Mouse (Mus musculus): ENCODE results near the gene 1700015F17Rik. TPM values are rescaled to one million over a fixed set of nuclear protein-coding genes. Genes with fewer than 3 reads are reported as not detected.
A peak's percentile ranks its signal among the peaks of the same experiment; 100 is the strongest.

1700015F17Rik gene
- polyA plus RNA-seq (2015; fragmentation: Nextera tagmentation; extraction: Ambion mirVana), result not detected in 2 replicates

- Histone ChIP-seq H3K4me2 (ENCODE audit: low read depth, low read length) (no peak within 1 kb of the TSS), H3K9me3 (ENCODE audit: control insufficient read depth, low read length) (no peaks in the 10 kb centered on the region), H3K9ac (ENCODE audit: low read length) (no peak within 1 kb of the TSS), H3K4me1 (replicated peaks; ENCODE audit: control insufficient read depth, insufficient read depth, low read length) (no peaks in the 10 kb centered on the region), H3K36me3 (ENCODE audit: control insufficient read depth, insufficient read depth, low read length) (no peaks in the 10 kb centered on the region), H3K27me3 (ENCODE audit: control insufficient read depth, insufficient read depth, low read depth, low read length) (no peaks in the 10 kb centered on the region), H3K27ac (ENCODE audit: low read length) (no peak within 1 kb of the TSS), H3K4me3 (ENCODE audit: low read length) (no peak within 1 kb of the TSS)
- no peak for ATAC-seq (ENCODE audit: low read depth)
- 86% methylated on average over 6 of the region's 6 CpGs for WGBS
Observed at GRCm38 (mm10) chr5:5479043-5479442, at the start of gene 1700015F17Rik. Gene 1700015F17Rik, minus strand, starts transcription at chr5:5479143.

- H3K4me1 ChIP-seq (replicated peaks; ENCODE audit: control insufficient read depth, insufficient read depth, low read length), result no peaks in the 10 kb centered on the region
- H3K9me3 ChIP-seq (ENCODE audit: control insufficient read depth, low read length), result no peaks in the 10 kb centered on the region
- 73% methylated on average over 5 of the region's 5 CpGs for WGBS
- H3K4me3 ChIP-seq (ENCODE audit: low read length), result no peak overlapping the region
- ATAC-seq (ENCODE audit: low read depth), result no peak
- no peak overlapping the region for H3K9ac ChIP-seq (ENCODE audit: low read length)
- no peak overlapping the region for H3K27ac ChIP-seq (ENCODE audit: low read length)
- no peaks in the 10 kb centered on the region for H3K27me3 ChIP-seq (ENCODE audit: control insufficient read depth, insufficient read depth, low read depth, low read length)
- no peaks in the 10 kb centered on the region; the same call in none of the 2 replicates for H3K36me3 ChIP-seq (ENCODE audit: control insufficient read depth, insufficient read depth, low read length)
- H3K4me2 ChIP-seq (ENCODE audit: low read depth, low read length), result no peak overlapping the region
Observed at GRCm38 (mm10) chr5:5515411-5515810, 36.5 kb upstream of the 1700015F17Rik start.

GRCm38 (mm10) chr5:5514196-5515076 is 35.5 kb upstream of the 1700015F17Rik start, which contains the start of gene Cldn12:
Gene Cldn12, minus strand, starts transcription at chr5:5514958.
- Histone ChIP-seq H3K4me3 (ENCODE audit: low read length) (peak within 1 kb of the TSS; percentile 86), H3K4me2 (ENCODE audit: low read depth, low read length) (peak within 1 kb of the TSS; percentile 84), H3K9me3 (ENCODE audit: control insufficient read depth, low read length) (no peaks in the 10 kb centered on the region), H3K27ac (ENCODE audit: low read length) (peak within 1 kb of the TSS; percentile 91), H3K9ac (ENCODE audit: low read length) (peak within 1 kb of the TSS; percentile 82), H3K27me3 (ENCODE audit: control insufficient read depth, insufficient read depth, low read depth, low read length) (no peaks in the 10 kb centered on the region), H3K36me3 (ENCODE audit: control insufficient read depth, insufficient read depth, low read length) (no peaks in the 10 kb centered on the region; the same call in none of the 2 replicates), H3K4me1 (replicated peaks; ENCODE audit: control insufficient read depth, insufficient read depth, low read length) (no peaks in the 10 kb centered on the region)
- under 1% methylated on average over 75 of the region's 79 CpGs for WGBS
- ATAC-seq (ENCODE audit: low read depth), result peak; percentile 97

- WGBS, result 79% methylated on average over 3 of the region's 3 CpGs
- H3K4me2 ChIP-seq (ENCODE audit: low read depth, low read length), result no peak overlapping the region
- no peaks in the 10 kb centered on the region for H3K27me3 ChIP-seq (ENCODE audit: control insufficient read depth, insufficient read depth, low read depth, low read length)
- H3K4me3 ChIP-seq (ENCODE audit: low read length), result no peak overlapping the region
- no peak overlapping the region for H3K9ac ChIP-seq (ENCODE audit: low read length)
- ATAC-seq (ENCODE audit: low read depth), result no peak
- H3K9me3 ChIP-seq (ENCODE audit: control insufficient read depth, low read length), result no peaks in the 10 kb centered on the region
- no peaks in the 10 kb centered on the region; the same call in none of the 2 replicates for H3K36me3 ChIP-seq (ENCODE audit: control insufficient read depth, insufficient read depth, low read length)
- H3K4me1 ChIP-seq (replicated peaks; ENCODE audit: control insufficient read depth, insufficient read depth, low read length), result no peaks in the 10 kb centered on the region
- H3K27ac ChIP-seq (ENCODE audit: low read length), result no peak overlapping the region
Observed at GRCm38 (mm10) chr5:5511401-5511800, 32.5 kb upstream of the 1700015F17Rik start.

- Histone ChIP-seq H3K4me2 (ENCODE audit: low read depth, low read length) (no peak overlapping the region), H3K4me1 (replicated peaks; ENCODE audit: control insufficient read depth, insufficient read depth, low read length) (no peaks in the 10 kb centered on the region), H3K27me3 (ENCODE audit: control insufficient read depth, insufficient read depth, low read depth, low read length) (no peaks in the 10 kb centered on the region), H3K9ac (ENCODE audit: low read length) (no peak overlapping the region), H3K4me3 (ENCODE audit: low read length) (no peak overlapping the region), H3K36me3 (ENCODE audit: control insufficient read depth, insufficient read depth, low read length) (no peaks in the 10 kb centered on the region; the same call in none of the 2 replicates), H3K9me3 (ENCODE audit: control insufficient read depth, low read length) (no peaks in the 10 kb centered on the region), H3K27ac (ENCODE audit: low read length) (no peak overlapping the region)
- no peak for ATAC-seq (ENCODE audit: low read depth)
- WGBS, result 88% methylated on average over 5 of the region's 5 CpGs
Observed at GRCm38 (mm10) chr5:5510989-5511388, 32.0 kb upstream of the 1700015F17Rik start.

- H3K9ac ChIP-seq (ENCODE audit: low read length), result no peak overlapping the region
- no peaks in the 10 kb centered on the region for H3K9me3 ChIP-seq (ENCODE audit: control insufficient read depth, low read length)
- ATAC-seq (ENCODE audit: low read depth), result no peak
- H3K4me3 ChIP-seq (ENCODE audit: low read length), result no peak overlapping the region
- H3K4me1 ChIP-seq (replicated peaks; ENCODE audit: control insufficient read depth, insufficient read depth, low read length), result no peaks in the 10 kb centered on the region
- no peaks in the 10 kb centered on the region for H3K27me3 ChIP-seq (ENCODE audit: control insufficient read depth, insufficient read depth, low read depth, low read length)
- 73% methylated on average over 10 of the region's 10 CpGs for WGBS
- H3K4me2 ChIP-seq (ENCODE audit: low read depth, low read length), result no peak overlapping the region
- H3K27ac ChIP-seq (ENCODE audit: low read length), result no peak overlapping the region
- H3K36me3 ChIP-seq (ENCODE audit: control insufficient read depth, insufficient read depth, low read length), result no peaks in the 10 kb centered on the region; the same call in none of the 2 replicates
Observed at GRCm38 (mm10) chr5:5510304-5510887, 31.5 kb upstream of the 1700015F17Rik start.

GRCm38 (mm10) chr5:5508231-5508630 is 29.3 kb upstream of the 1700015F17Rik start:
- Histone ChIP-seq H3K9ac (ENCODE audit: low read length) (no peak overlapping the region), H3K9me3 (ENCODE audit: control insufficient read depth, low read length) (no peaks in the 10 kb centered on the region), H3K36me3 (ENCODE audit: control insufficient read depth, insufficient read depth, low read length) (peaks cover 2% of the 10 kb centered on the region), H3K27ac (ENCODE audit: low read length) (no peak overlapping the region), H3K4me1 (replicated peaks; ENCODE audit: control insufficient read depth, insufficient read depth, low read length) (no peaks in the 10 kb centered on the region), H3K4me2 (ENCODE audit: low read depth, low read length) (no peak overlapping the region), H3K4me3 (ENCODE audit: low read length) (no peak overlapping the region), H3K27me3 (ENCODE audit: control insufficient read depth, insufficient read depth, low read depth, low read length) (no peaks in the 10 kb centered on the region)
- WGBS, result 84% methylated on average over 10 of the region's 10 CpGs
- no peak for ATAC-seq (ENCODE audit: low read depth)

- 53% methylated on average over 20 of the region's 20 CpGs for WGBS
- no peak overlapping the region for H3K27ac ChIP-seq (ENCODE audit: low read length)
- no peak overlapping the region for H3K9ac ChIP-seq (ENCODE audit: low read length)
- no peaks in the 10 kb centered on the region for H3K9me3 ChIP-seq (ENCODE audit: control insufficient read depth, low read length)
- peak; percentile 23; the same call in 1 of the 2 replicates for ATAC-seq (ENCODE audit: low read depth)
- no peak overlapping the region for H3K4me2 ChIP-seq (ENCODE audit: low read depth, low read length)
- H3K27me3 ChIP-seq (ENCODE audit: control insufficient read depth, insufficient read depth, low read depth, low read length), result no peaks in the 10 kb centered on the region
- H3K4me3 ChIP-seq (ENCODE audit: low read length), result no peak overlapping the region
- peaks cover 2% of the 10 kb centered on the region for H3K36me3 ChIP-seq (ENCODE audit: control insufficient read depth, insufficient read depth, low read length)
- H3K4me1 ChIP-seq (replicated peaks; ENCODE audit: control insufficient read depth, insufficient read depth, low read length), result no peaks in the 10 kb centered on the region
Observed at GRCm38 (mm10) chr5:5507701-5508225, 28.8 kb upstream of the 1700015F17Rik start.

GRCm38 (mm10) chr5:5504456-5504855 is 25.5 kb upstream of the 1700015F17Rik start:
- 82% methylated on average over 13 of the region's 13 CpGs for WGBS
- Histone ChIP-seq H3K9me3 (ENCODE audit: control insufficient read depth, low read length) (no peaks in the 10 kb centered on the region), H3K4me2 (ENCODE audit: low read depth, low read length) (no peak overlapping the region), H3K27me3 (ENCODE audit: control insufficient read depth, insufficient read depth, low read depth, low read length) (no peaks in the 10 kb centered on the region), H3K27ac (ENCODE audit: low read length) (no peak overlapping the region), H3K4me3 (ENCODE audit: low read length) (no peak overlapping the region), H3K36me3 (ENCODE audit: control insufficient read depth, insufficient read depth, low read length) (peaks cover 2% of the 10 kb centered on the region; the same call in 1 of the 2 replicates), H3K4me1 (replicated peaks; ENCODE audit: control insufficient read depth, insufficient read depth, low read length) (no peaks in the 10 kb centered on the region), H3K9ac (ENCODE audit: low read length) (no peak overlapping the region)
- ATAC-seq (ENCODE audit: low read depth), result no peak
